Mouse (Mus musculus) embryonic fibroblast, embryonic 13.5 days (primary cell): ENCODE results near the gene Wnt2b.

Source experiments
- CTCF ChIP-seq: IDR thresholded peaks from 2 replicates; pipeline ENCODE4 v1.5.1; 2011; ENCODE audit warnings: mild to moderate bottlenecking, control low read depth, low read length, moderate library complexity, borderline replicate concordance; ENCODE audit not compliant: insufficient read depth
- POLR2A ChIP-seq: IDR thresholded peaks from 2 replicates; pipeline ENCODE4 v1.6.1; 2011; ENCODE audit warnings: low read depth, mild to moderate bottlenecking, control low read depth, low read length, moderate library complexity

DNA sequence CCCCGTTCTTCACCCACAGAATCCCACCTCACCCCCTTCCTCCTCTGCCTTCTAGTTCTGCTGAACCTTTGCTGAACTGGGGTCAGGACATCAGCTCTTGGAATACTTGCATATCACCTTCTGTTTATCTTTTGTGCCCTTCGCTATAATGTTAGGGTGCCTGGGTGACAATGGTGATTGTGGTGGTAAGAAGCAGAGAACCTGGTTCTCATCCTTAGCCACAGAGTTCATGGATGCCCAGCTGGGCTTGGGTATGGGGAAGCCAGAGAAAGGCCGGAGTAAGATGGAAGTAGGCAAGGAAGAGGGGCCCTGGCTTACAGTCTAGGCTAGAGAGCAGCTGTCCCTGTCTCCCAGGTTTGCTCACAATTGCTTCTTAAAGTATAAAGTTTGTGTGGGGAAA, 7.6 kb downstream of the Wnt2b start:
- TF ChIP-seq POLR2A (no peak), CTCF (no peak)
